Mouse (Mus musculus) kidney, adult 10 weeks (tissue): ENCODE data around the gene Pigx. TPM values are rescaled to one million over a fixed set of nuclear protein-coding genes. Genes with fewer than 3 reads are reported as not detected.

Experiments used
- polyA plus RNA-seq: library from polyadenylated mRNA; stranded (reverse); fragments of 350-450 nt; fragmentation: Illumina TruSeq; extraction: RNeasy Lipid Tissue Mini Kit (QIAGEN cat#74804); gene quantifications from one replicate; pipeline ENCODE4 v1.2.3, GENCODE M21; 2014; ENCODE audit warnings: low read depth, low replicate concordance

The Pigx gene
- polyA plus RNA-seq = 86.6 TPM

GRCm38 (mm10) chr16:32099638-32100150 is at the start of gene Pigx, which contains the start of gene Cep19:
Gene Pigx, minus strand, starts transcription at chr16:32099740.
Gene Cep19, plus strand, starts transcription at chr16:32099800.

GRCm38 (mm10) chr16:32078991-32079511 is 20.5 kb downstream of the Pigx start, which contains the start of gene Pak2:
Gene Pak2, minus strand, starts transcription at chr16:32079342.

Other genes with a start within 250 kb of the Pigx start
- gene Meltf, start 220.9 kb downstream of the Pigx start, polyA plus RNA-seq = not detected
- not detected for gene Pigz, start 165.9 kb downstream of the Pigx start, polyA plus RNA-seq
- gene 0610012G03Rik, start 151.2 kb downstream of the Pigx start, polyA plus RNA-seq = 4.9 TPM
- gene Ncbp2, start 151.2 kb downstream of the Pigx start, polyA plus RNA-seq = 69.7 TPM
- 24.6 TPM for gene Senp5, start 96.5 kb downstream of the Pigx start, polyA plus RNA-seq
- 76.3 TPM for gene Pak2, start 20.4 kb downstream of the Pigx start, polyA plus RNA-seq
- 36.8 TPM for gene Cep19, start 60 bp upstream of the Pigx start, polyA plus RNA-seq
- gene Nrros, start 65.9 kb upstream of the Pigx start, polyA plus RNA-seq = 0.40 TPM
- not detected for gene Bex6, start 80.1 kb upstream of the Pigx start, polyA plus RNA-seq
- 17.9 TPM for gene Fbxo45, start 147.4 kb upstream of the Pigx start, polyA plus RNA-seq
- gene Wdr53, start 147.5 kb upstream of the Pigx start, polyA plus RNA-seq = 7.8 TPM
- gene Smco1, start 171.7 kb upstream of the Pigx start, polyA plus RNA-seq = not detected
- gene Rnf168, start 177.7 kb upstream of the Pigx start, polyA plus RNA-seq = 28.3 TPM
- gene Ubxn7, start 232.5 kb upstream of the Pigx start, polyA plus RNA-seq = 40.3 TPM